Mouse (Mus musculus) heart, embryonic 10.5 days (tissue): ENCODE measurements at regions not wholly inside any gene's neighbourhood (a gene's known extent, or its start where the extent isn't known, plus 50 kb on each side); places are given as distances from the start of the nearest gene placed in this dataset.

ENCODE experiments used
- DNase-seq: peaks from one replicate; pipeline ENCODE4 v3.0.0-alpha.2; 2017; ENCODE audit warnings: low spot score
- H3K27ac ChIP-seq: fragments of 300-500 bp; sonication (generic); 2 replicates; pipeline ENCODE4 v1.5.1; 2016; ENCODE audit warnings: mild to moderate bottlenecking
- H3K27me3 ChIP-seq: fragments of 300-500 bp; sonication (generic); 2 replicates; pipeline ENCODE4 v1.6.1; 2016; ENCODE audit warnings: mild to moderate bottlenecking; ENCODE audit not compliant: poor library complexity, insufficient read depth, severe bottlenecking
- H3K36me3 ChIP-seq: fragments of 300-500 bp; sonication (generic); 2 replicates; pipeline ENCODE4 v1.6.1; 2016; ENCODE audit warnings: mild to moderate bottlenecking, moderate library complexity
- H3K4me1 ChIP-seq: fragments of 300-500 bp; sonication (generic); 2 replicates; pipeline ENCODE4 v1.6.1; 2016; ENCODE audit warnings: mild to moderate bottlenecking
- H3K4me3 ChIP-seq: fragments of 300-500 bp; sonication (generic); 2 replicates; pipeline ENCODE4 v1.5.1; 2016; ENCODE audit warnings: mild to moderate bottlenecking, moderate library complexity
- H3K9me3 ChIP-seq: fragments of 300-500 bp; sonication (generic); 2 replicates; pipeline ENCODE4 v1.6.1; 2016; ENCODE audit warnings: mild to moderate bottlenecking, moderate library complexity
- WGBS: fragments of 180-500 bp; shearing (Covaris S2); methylation state at CpG from one replicate; pipeline ENCODE4 v1.1.7; 2016; 5-methylcytosine and 5-hydroxymethylcytosine counted together

- H3K27ac ChIP-seq, result no peak overlapping the region
- H3K4me1 ChIP-seq, result no peaks in the 10 kb centered on the region
- no peaks in the 10 kb centered on the region for H3K9me3 ChIP-seq
- no peak for DNase-seq
- H3K36me3 ChIP-seq, result no peaks in the 10 kb centered on the region
- no peaks in the 10 kb centered on the region for H3K27me3 ChIP-seq
- WGBS, result 72% methylated on average over 9 of the region's 9 CpGs
- H3K4me3 ChIP-seq, result no peak overlapping the region
These were observed 890.6 kb downstream of the Gsdmc2 start for GRCm38 (mm10) chr15:62954322-62954820.

DNA sequence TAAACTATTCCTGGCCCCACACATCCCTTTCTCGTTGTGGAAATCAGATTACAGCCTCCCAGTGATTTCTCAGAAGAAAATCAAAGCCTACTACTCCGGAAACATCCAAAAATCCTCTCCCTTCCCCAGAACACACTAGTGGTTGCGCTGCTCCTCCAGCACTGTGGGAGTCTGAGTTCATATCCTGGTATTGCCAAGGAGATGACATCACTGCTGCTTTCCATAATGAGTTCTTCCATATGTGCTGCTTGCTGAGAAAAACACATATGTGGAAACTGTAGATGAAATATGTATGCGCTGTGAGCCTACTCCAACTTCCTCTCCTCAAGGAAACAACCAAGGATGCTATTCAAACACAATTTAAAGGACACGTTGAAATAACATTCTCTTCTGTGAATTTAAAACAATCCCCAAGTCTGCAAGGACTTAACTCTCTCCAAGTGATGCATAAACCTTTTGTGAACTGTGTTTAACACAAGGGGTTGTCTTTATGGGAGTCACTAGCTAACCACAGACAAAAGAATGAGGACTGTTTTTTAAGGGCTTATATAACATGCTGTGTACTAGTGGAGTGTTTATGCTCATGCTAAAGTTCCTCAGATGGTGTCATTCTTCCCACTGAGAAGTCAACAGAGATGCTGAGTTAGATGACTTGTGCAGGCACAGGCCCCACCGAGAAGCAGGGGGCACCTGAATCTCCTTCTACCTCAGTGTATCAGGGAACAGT lies 891.6 kb downstream of the Gsdmc2 start:
- Histone ChIP-seq H3K4me3 (no peak overlapping the region), H3K27ac (no peak overlapping the region), H3K36me3 (no peaks in the 10 kb centered on the region), H3K27me3 (no peaks in the 10 kb centered on the region), H3K9me3 (no peaks in the 10 kb centered on the region), H3K4me1 (no peaks in the 10 kb centered on the region)
- WGBS, result 69% methylated on average over 6 of the region's 6 CpGs
- DNase-seq, result no peak

GRCm38 (mm10) chr15:62952487-62953214 lies 892.3 kb downstream of the Gsdmc2 start:
- Histone ChIP-seq H3K27ac (no peak overlapping the region), H3K27me3 (no peaks in the 10 kb centered on the region), H3K36me3 (no peaks in the 10 kb centered on the region), H3K4me1 (no peaks in the 10 kb centered on the region), H3K9me3 (no peaks in the 10 kb centered on the region), H3K4me3 (no peak overlapping the region)
- 77% methylated on average over 5 of the region's 5 CpGs for WGBS
- DNase-seq, result no peak

DNA sequence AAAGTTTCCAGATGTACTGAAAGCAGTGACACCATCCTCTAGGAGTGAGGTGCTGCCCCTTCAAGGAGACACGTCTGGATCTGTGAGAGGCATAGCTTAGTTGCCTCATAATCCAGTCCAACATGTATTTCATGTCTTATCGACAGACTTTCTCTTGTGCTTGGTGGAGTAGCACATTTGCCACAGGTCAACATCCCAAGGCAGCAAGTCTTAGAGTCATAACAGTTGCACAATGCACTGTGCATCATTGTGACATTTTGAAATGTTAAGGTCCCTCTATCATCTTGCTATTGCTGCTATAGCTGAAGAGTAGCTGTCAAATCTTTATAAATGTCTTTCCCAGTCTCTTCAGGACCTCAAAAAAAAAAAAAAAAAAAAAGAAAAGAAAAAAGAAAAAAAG lies 905.6 kb downstream of the Gsdmc2 start:
- 75% methylated on average over 2 of the region's 2 CpGs for WGBS
- DNase-seq, result no peak
- Histone ChIP-seq H3K9me3 (no peaks in the 10 kb centered on the region), H3K36me3 (no peaks in the 10 kb centered on the region), H3K27ac (no peak overlapping the region), H3K4me3 (no peak overlapping the region), H3K4me1 (peaks cover 2% of the 10 kb centered on the region; the same call in 1 of the 2 replicates), H3K27me3 (no peaks in the 10 kb centered on the region)

DNA sequence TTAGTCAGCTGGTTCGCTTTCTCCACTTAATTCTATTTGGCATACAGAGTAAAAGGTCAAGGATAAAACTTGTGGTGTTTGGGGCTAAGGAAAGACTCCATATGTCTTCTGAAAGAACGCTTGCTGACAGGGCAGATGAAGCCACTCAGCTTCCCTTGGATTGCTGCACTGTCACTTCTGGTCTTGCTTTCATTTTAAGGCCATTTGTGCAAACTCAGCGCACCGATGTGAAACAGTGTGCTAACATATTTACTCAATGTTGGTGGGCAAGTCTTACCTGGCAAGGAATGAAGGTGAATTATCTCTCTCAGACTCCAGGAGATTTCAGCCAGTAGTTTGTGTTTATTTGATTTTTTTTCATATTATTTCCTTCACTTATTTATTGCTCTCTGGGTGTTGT lies 907.2 kb downstream of the Gsdmc2 start:
- peaks cover 4% of the 10 kb centered on the region; the same call in 1 of the 2 replicates for H3K4me1 ChIP-seq
- DNase-seq, result no peak
- H3K4me3 ChIP-seq, result no peak overlapping the region
- no peaks in the 10 kb centered on the region for H3K36me3 ChIP-seq
- H3K27me3 ChIP-seq, result no peaks in the 10 kb centered on the region
- 90% methylated on average over 4 of the region's 4 CpGs for WGBS
- H3K27ac ChIP-seq, result no peak overlapping the region
- no peaks in the 10 kb centered on the region for H3K9me3 ChIP-seq

GRCm38 (mm10) chr15:62934522-62935189 lies 910.3 kb downstream of the Gsdmc2 start:
- Histone ChIP-seq H3K36me3 (no peaks in the 10 kb centered on the region), H3K4me3 (no peak overlapping the region), H3K27me3 (no peaks in the 10 kb centered on the region), H3K9me3 (no peaks in the 10 kb centered on the region), H3K4me1 (peaks cover 4% of the 10 kb centered on the region; the same call in 1 of the 2 replicates), H3K27ac (no peak overlapping the region)
- DNase-seq, result no peak

DNA sequence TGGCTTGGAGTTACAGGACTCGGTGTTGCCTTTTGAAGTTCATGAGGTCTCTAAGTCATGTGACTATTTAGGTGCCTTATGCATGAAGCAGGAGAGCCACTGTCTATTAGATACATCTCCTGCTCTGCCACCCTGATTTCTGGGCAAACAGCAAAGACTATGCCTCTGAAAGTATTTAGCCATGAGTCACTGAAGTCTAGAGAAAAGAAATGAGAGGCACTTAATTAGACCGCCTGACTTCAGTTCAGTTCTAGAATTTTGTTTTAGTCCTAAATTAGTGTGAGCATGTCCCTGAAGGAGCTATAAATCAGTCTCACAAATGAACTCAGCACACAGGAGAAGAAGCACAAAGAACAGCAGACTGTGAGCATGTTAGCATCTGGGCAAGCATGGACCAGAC lies 924.5 kb downstream of the Gsdmc2 start:
- Histone ChIP-seq H3K9me3 (no peaks in the 10 kb centered on the region), H3K36me3 (no peaks in the 10 kb centered on the region), H3K27me3 (no peaks in the 10 kb centered on the region), H3K4me3 (no peak overlapping the region), H3K27ac (peak overlapping the region; percentile 62; the same call in 1 of the 2 replicates), H3K4me1 (peaks cover 8% of the 10 kb centered on the region; the same call in 1 of the 2 replicates)
- no peak for DNase-seq
- 88% methylated on average over 2 of the region's 2 CpGs for WGBS

GRCm38 (mm10) chr15:62919264-62919663 lies 925.7 kb downstream of the Gsdmc2 start:
- H3K27me3 ChIP-seq, result no peaks in the 10 kb centered on the region
- H3K4me3 ChIP-seq, result no peak overlapping the region
- no peaks in the 10 kb centered on the region for H3K9me3 ChIP-seq
- H3K27ac ChIP-seq, result peak overlapping the region; percentile 62; the same call in 1 of the 2 replicates
- no peaks in the 10 kb centered on the region for H3K36me3 ChIP-seq
- H3K4me1 ChIP-seq, result peaks cover 8% of the 10 kb centered on the region; the same call in 1 of the 2 replicates
- no peak for DNase-seq

GRCm38 (mm10) chr15:62908379-62908778 lies 936.6 kb downstream of the Gsdmc2 start:
- no peak for DNase-seq
- Histone ChIP-seq H3K4me1 (no peaks in the 10 kb centered on the region), H3K9me3 (no peaks in the 10 kb centered on the region), H3K27ac (no peak overlapping the region), H3K4me3 (no peak overlapping the region), H3K27me3 (no peaks in the 10 kb centered on the region), H3K36me3 (no peaks in the 10 kb centered on the region)
- WGBS, result 39% methylated on average over 4 of the region's 4 CpGs

GRCm38 (mm10) chr15:62907181-62907580 lies 937.8 kb downstream of the Gsdmc2 start:
- 0 out of 2 replicates have a peak, but pooled peaks cover 3% of the 10 kb centered on the region for H3K4me1 ChIP-seq
- WGBS, result 90% methylated on average over 2 of the region's 2 CpGs

GRCm38 (mm10) chr15:62903047-62903822 lies 941.7 kb downstream of the Gsdmc2 start:
- Histone ChIP-seq H3K36me3 (no peaks in the 10 kb centered on the region), H3K4me1 (0 out of 2 replicates have a peak, but pooled peaks cover 3% of the 10 kb centered on the region), H3K27me3 (no peaks in the 10 kb centered on the region), H3K27ac (no peak overlapping the region), H3K4me3 (no peak overlapping the region), H3K9me3 (no peaks in the 10 kb centered on the region)
- no peak for DNase-seq
- WGBS, result 57% methylated on average over 17 of the region's 17 CpGs

More at GRCm38 (mm10) chr15:62907181-62907580, 937.8 kb downstream of the Gsdmc2 start:
- Histone ChIP-seq H3K4me3 (no peak overlapping the region), H3K27me3 (no peaks in the 10 kb centered on the region), H3K9me3 (no peaks in the 10 kb centered on the region), H3K27ac (no peak overlapping the region), H3K36me3 (no peaks in the 10 kb centered on the region)
- no peak for DNase-seq

GRCm38 (mm10) chr15:62901955-62902354 lies 943.0 kb downstream of the Gsdmc2 start:
- DNase-seq, result no peak
- H3K27me3 ChIP-seq, result no peaks in the 10 kb centered on the region
- WGBS, result 83% methylated on average over 4 of the region's 4 CpGs

More at GRCm38 (mm10) chr15:62901955-62902354, 943.0 kb downstream of the Gsdmc2 start:
- Histone ChIP-seq H3K9me3 (no peaks in the 10 kb centered on the region), H3K27ac (no peak overlapping the region), H3K4me3 (no peak overlapping the region), H3K4me1 (0 out of 2 replicates have a peak, but pooled peaks cover 3% of the 10 kb centered on the region), H3K36me3 (no peaks in the 10 kb centered on the region)
